Mouse (Mus musculus): Measurements from ENCODE around the gene Ppp1r16b.

DNA sequence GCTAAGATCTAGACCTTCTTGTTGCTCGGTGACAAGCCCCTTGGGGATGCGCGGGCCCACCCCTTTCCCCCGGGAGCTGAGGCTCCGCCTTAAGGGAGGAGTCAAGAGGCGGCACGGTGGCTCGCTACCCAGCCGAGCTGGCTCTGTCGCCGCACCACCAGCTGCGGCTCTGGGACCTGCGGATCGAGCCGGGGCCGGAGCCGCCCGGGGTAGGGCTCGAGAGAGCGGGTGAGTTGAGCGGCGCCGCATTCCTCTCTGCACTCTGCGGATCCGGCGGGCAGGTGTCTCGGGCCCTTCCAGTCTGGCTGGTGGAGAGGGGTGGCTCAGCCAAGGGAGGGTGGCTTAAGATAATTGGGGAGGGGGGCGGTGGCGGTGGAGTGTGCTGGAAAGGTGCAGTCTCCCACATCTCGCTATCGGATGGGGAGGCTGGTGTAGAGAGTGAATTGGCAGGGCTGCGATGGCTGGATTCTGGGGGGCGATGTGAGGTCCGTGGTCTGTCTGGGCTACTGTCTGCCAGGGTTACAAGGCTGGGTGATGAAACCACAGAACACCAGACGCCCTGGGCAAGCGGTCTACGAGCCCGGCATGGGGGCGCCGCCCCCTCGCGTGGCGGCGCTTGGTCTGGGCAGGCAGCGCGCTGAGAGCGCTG is 1.9 kb downstream of the Ppp1r16b start:
- no peak for TF ChIP-seq CTCF (IDR thresholded peaks at IDR 0.05)
- TF ChIP-seq EP300 (IDR thresholded peaks at IDR 0.05): no peak
